Mouse (Mus musculus): ENCODE measurements at regions not wholly inside any gene's neighbourhood (a gene's known extent, or its start where the extent isn't known, plus 50 kb on each side); places are given as distances from the start of the nearest gene placed in this dataset.

DNA sequence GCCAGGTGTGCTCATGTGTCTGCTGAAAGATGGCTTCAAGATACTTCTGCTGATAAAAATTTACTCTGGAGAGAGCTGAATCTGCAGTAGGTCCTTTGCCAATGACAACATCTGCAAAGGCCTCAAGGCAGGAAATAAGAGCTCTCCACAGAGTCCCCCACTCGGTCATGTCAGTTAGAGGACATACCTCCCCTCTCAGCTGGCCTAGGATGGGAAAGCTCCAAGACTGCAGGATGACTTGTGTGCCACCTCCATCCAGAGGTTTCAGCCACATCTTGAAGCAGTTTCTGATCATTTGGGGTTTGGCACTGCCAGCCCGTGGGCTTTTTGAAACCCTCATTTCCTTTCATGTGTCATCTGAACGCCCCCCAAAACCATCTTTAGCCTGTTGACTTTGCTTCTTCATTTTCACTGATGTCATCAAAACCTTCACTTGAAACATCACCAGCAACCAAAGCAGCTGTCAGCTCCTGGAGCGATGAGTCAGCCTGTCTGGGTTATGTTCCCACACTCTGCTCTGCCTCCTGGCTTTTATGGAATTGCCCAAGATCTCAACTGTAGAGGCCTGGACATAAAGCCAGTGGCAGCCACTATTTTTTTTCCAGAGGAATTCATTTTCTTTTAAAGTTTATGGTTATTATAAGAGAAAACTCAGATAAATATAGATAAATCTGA, 256.5 kb upstream of the Tenm4 start:
- TF ChIP-seq MAFK (IDR thresholded peaks at IDR 0.05; ENCODE audit: insufficient replicate concordance, low read length) (no peak), SIN3A (IDR thresholded peaks at IDR 0.05; ENCODE audit: low read length) (no peak), HCFC1 (IDR thresholded peaks at IDR 0.05; ENCODE audit: low read depth, low read length) (no peak), RAD21 (IDR thresholded peaks at IDR 0.05; ENCODE audit: low read depth, low read length) (no peak), CTCF (conservative IDR thresholded peaks at IDR 0.05 in 1 of 2, IDR thresholded peaks at IDR 0.05 in 1 of 2; ENCODE audit: low read depth in 2 of 2, low read length in 2 of 2) (no peak), USF1 (IDR thresholded peaks at IDR 0.05; ENCODE audit: low read depth, low read length) (no peak), ZKSCAN1 (IDR thresholded peaks at IDR 0.05; ENCODE audit: borderline replicate concordance, low read depth, low read length) (no peak), EP300 (IDR thresholded peaks at IDR 0.05; ENCODE audit: low read length) (no peak), POLR2A (IDR thresholded peaks at IDR 0.05; ENCODE audit: low read depth, low read length) (no peak), UBTF (IDR thresholded peaks at IDR 0.05; ENCODE audit: low read depth, low read length) (no peak), MAX (IDR thresholded peaks at IDR 0.05; ENCODE audit: low read length) (no peak), TCF12 (IDR thresholded peaks at IDR 0.05; ENCODE audit: low read depth, low read length) (no peak), E2F4 (IDR thresholded peaks at IDR 0.05; ENCODE audit: insufficient replicate concordance, low read depth, low read length) (no peak), ZNF384 (IDR thresholded peaks at IDR 0.05; ENCODE audit: low read depth, low read length) (no peak)
